Comparison of ENCODE assay signal across 25 mouse cellular contexts in the genomic region with DNA sequence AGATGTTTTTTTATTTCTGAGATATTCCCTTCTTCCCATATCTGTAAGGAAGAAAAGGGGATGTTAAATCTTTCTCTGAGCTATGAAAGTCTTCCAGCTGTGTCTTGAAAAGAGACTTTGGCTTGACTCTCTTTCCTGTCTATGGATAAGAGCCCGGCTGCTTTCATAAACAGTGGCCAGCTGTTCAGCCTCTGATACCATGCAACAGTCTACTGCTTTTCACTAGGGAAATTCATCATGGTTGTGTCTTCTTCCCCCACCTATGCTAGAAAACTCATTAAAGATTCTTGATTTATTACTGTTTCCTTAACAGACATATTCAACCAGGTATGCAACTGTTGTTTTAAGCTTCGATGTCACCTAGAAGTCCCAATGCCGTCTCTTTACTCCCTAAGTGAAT.
A peak's percentile ranks its signal among the peaks of the same experiment; 100 is the strongest.
DNase-seq lines count a peak whose midpoint lies in the region; ATAC-seq lines count a peak whose summit lies in the region.
"Had no signal": no experiment of that assay in that cellular context is flagged by ENCODE, and none has a peak within 500 bp of the region (broad histone marks: within the 10 kb centered on the region; RNA-seq: fewer than 3 reads in every experiment).

No protein-coding gene starts in this region.

- H3K27ac ChIP-seq in kidney, embryonic 16.5 days (ENCODE audit: low read length): no peak overlapping the region
- no peak overlapping the region for H3K27ac ChIP-seq in lung, embryonic 15.5 days
- H3K27ac ChIP-seq: embryonic facial prominence, embryonic 13.5 days; forebrain, embryonic 10.5 days; forebrain, embryonic 15.5 days; heart, adult 2 months; limb, embryonic 13.5 days; macrophage; midbrain, embryonic 13.5 days; neural tube, embryonic 13.5 days had no signal

- no peak overlapping the region for H3K9ac ChIP-seq in kidney, embryonic 16.5 days (replicated peaks; ENCODE audit: low read length)
- no peak overlapping the region for H3K9ac ChIP-seq in lung, embryonic 15.5 days
- H3K9ac ChIP-seq: embryonic facial prominence, embryonic 13.5 days; forebrain, embryonic 15.5 days; limb, embryonic 13.5 days; midbrain, embryonic 13.5 days; neural tube, embryonic 13.5 days had no signal

- H3K36me3 ChIP-seq in kidney, embryonic 16.5 days (ENCODE audit: insufficient read depth, low read length): no peaks in the 10 kb centered on the region
- H3K36me3 ChIP-seq in lung, embryonic 15.5 days: no peaks in the 10 kb centered on the region
- H3K36me3 ChIP-seq: embryonic facial prominence, embryonic 13.5 days; forebrain, embryonic 10.5 days; forebrain, embryonic 15.5 days; limb, embryonic 13.5 days; midbrain, embryonic 13.5 days; neural tube, embryonic 13.5 days had no signal

- H3K9me3 ChIP-seq in kidney, embryonic 16.5 days (ENCODE audit: low read length): 0 out of 2 replicates have a peak, but pooled peaks cover 3% of the 10 kb centered on the region
- H3K9me3 ChIP-seq in lung, embryonic 15.5 days: no peaks in the 10 kb centered on the region
- H3K9me3 ChIP-seq: embryonic facial prominence, embryonic 13.5 days; forebrain, embryonic 10.5 days; forebrain, embryonic 15.5 days; limb, embryonic 13.5 days; midbrain, embryonic 13.5 days; neural tube, embryonic 13.5 days had no signal

- no peak overlapping the region for H3K4me3 ChIP-seq in kidney, embryonic 16.5 days (ENCODE audit: low read length)
- H3K4me3 ChIP-seq in lung, embryonic 15.5 days: no peak overlapping the region
- H3K4me3 ChIP-seq: embryonic facial prominence, embryonic 13.5 days; forebrain, embryonic 10.5 days; forebrain, embryonic 15.5 days; heart, adult 2 months; limb, embryonic 13.5 days; midbrain, embryonic 13.5 days; neural tube, embryonic 13.5 days had no signal

- H3K4me1 ChIP-seq in kidney, embryonic 16.5 days (ENCODE audit: insufficient read depth, low read length): peaks cover 13% of the 10 kb centered on the region
- H3K4me1 ChIP-seq in lung, embryonic 15.5 days: peaks cover 9% of the 10 kb centered on the region

- DNase-seq in heart, adult 9 months (ENCODE audit: low spot score in 2 of 2): peak; percentile 9 to 20
- DNase-seq in heart, adult 11 months: no peak
- DNase-seq in kidney, postnatal 25 days: no peak
- DNase-seq in lung, postnatal 14 days: no peak
- DNase-seq: adrenal gland, postnatal 14 days; cerebellum, adult 11 months; cerebellum, adult 9-10 months; cerebellum, postnatal 36 days; gastrocnemius, postnatal 25 days; heart, adult 2 months; kidney, adult 9 months; right cerebral cortex, postnatal 4 days; thymus, postnatal 4 days had no signal

- H3K27me3 ChIP-seq in kidney, embryonic 16.5 days (ENCODE audit: insufficient read depth, low read length): no peaks in the 10 kb centered on the region
- no peaks in the 10 kb centered on the region for H3K27me3 ChIP-seq in lung, embryonic 15.5 days
- H3K27me3 ChIP-seq: embryonic facial prominence, embryonic 13.5 days; forebrain, embryonic 15.5 days; limb, embryonic 13.5 days; midbrain, embryonic 13.5 days; neural tube, embryonic 13.5 days had no signal

- no peak overlapping the region for H3K4me2 ChIP-seq in kidney, embryonic 16.5 days (replicated peaks; ENCODE audit: low read depth, low read length)
- H3K4me2 ChIP-seq in lung, embryonic 15.5 days: no peak overlapping the region
- H3K4me2 ChIP-seq: embryonic facial prominence, embryonic 13.5 days; forebrain, embryonic 15.5 days; limb, embryonic 13.5 days; liver, embryonic 11.5 days; midbrain, embryonic 13.5 days; neural tube, embryonic 13.5 days had no signal

- WGBS in kidney, embryonic 16.5 days: 21% methylated on average over 3 of the region's 3 CpGs
- WGBS in lung, embryonic 15.5 days: 41% methylated on average over 3 of the region's 3 CpGs

- ATAC-seq in kidney, embryonic 16.5 days (ENCODE audit: low FRiP score, low TSS enrichment): peak; percentile 89; the same call in 1 of the 2 replicates
- peak; percentile 55; the same call in 1 of the 2 replicates for ATAC-seq in lung, embryonic 15.5 days (ENCODE audit: borderline replicate concordance, extremely low read depth, low FRiP score, low TSS enrichment)
- ATAC-seq: CD4-positive, CD25-positive, alpha-beta regulatory T cell, adult 4 months; forebrain, embryonic 15.5 days; hindbrain, embryonic 16.5 days; midbrain, embryonic 13.5 days had no signal

Comparison
In these comparisons a context has a peak if more than half of its experiments do, and no peak if none do; other contexts are left out.
1. DNase-seq: peak in heart, adult 9 months (2 of 2); none in heart, adult 11 months (single experiment), kidney, postnatal 25 days (0 of 2) and lung, postnatal 14 days (single experiment).